Mouse (Mus musculus) bone marrow macrophage, adult 2 months (primary cell): ENCODE results near the gene Uggt2.

Source experiments
- CTCF ChIP-seq: IDR thresholded peaks from 2 replicates; pipeline ENCODE4 v1.5.1; 2012; ENCODE audit warnings: low read depth, mild to moderate bottlenecking, low read length, moderate library complexity
- POLR2A ChIP-seq: IDR thresholded peaks from 2 replicates; pipeline ENCODE4 v1.6.1; 2012; ENCODE audit warnings: mild to moderate bottlenecking, low read depth, low read length, borderline replicate concordance

- TF ChIP-seq POLR2A: no peak
- no peak for TF ChIP-seq CTCF
Measured at GRCm38 (mm10) chr14:119009531-119009930, 89.7 kb downstream of the Uggt2 start.
